ENCODE assay signal across 8 mouse cellular contexts in genomic region chr2:21958365-21958764, GRCm38 (mm10).
DNase-seq lines count a peak whose midpoint lies in the region; ATAC-seq and TF ChIP-seq lines count a peak whose summit lies in the region.

No protein-coding gene starts in this region.

- no peak overlapping the region for H3K27ac ChIP-seq in lung, embryonic 14.5 days (ENCODE audit: low read depth)
- peak overlapping the region; percentile 72 for H3K27ac ChIP-seq in hindbrain, embryonic 15.5 days (replicated peaks)
- no peak overlapping the region for H3K27ac ChIP-seq in left cerebral cortex, adult 2 months
- H3K27ac ChIP-seq in midbrain, embryonic 16.5 days (ENCODE audit: low read length): peak overlapping the region; percentile 68

- H3K4me2 ChIP-seq in lung, embryonic 14.5 days: peak overlapping the region; percentile 43
- peak overlapping the region; percentile 45 for H3K4me2 ChIP-seq in hindbrain, embryonic 15.5 days
- peak overlapping the region; percentile 27 for H3K4me2 ChIP-seq in midbrain, embryonic 16.5 days (ENCODE audit: low read length)

- intact Hi-C loops in left cerebral cortex, adult 2 months (cut with DNase I): loop anchor here (2.0 to 5.0 kb wide), 3 partner anchors 664 to 904 kb away; partner anchors contain the start of gene Gad2

- H3K36me3 ChIP-seq in lung, embryonic 14.5 days (ENCODE audit: insufficient read depth): no peaks in the 10 kb centered on the region
- no peaks in the 10 kb centered on the region for H3K36me3 ChIP-seq in hindbrain, embryonic 15.5 days
- no peaks in the 10 kb centered on the region for H3K36me3 ChIP-seq in midbrain, embryonic 16.5 days (ENCODE audit: control insufficient read depth, insufficient read depth, low read length)

- no peak overlapping the region for H3K4me3 ChIP-seq in lung, embryonic 14.5 days (ENCODE audit: low read depth, low read length)
- H3K4me3 ChIP-seq in lung, adult 2 months (replicated peaks; ENCODE audit: extremely low read depth, low read depth, low read length): no peak overlapping the region
- no peak overlapping the region; the same call in 1 of the 2 replicates for H3K4me3 ChIP-seq in hindbrain, embryonic 15.5 days
- H3K4me3 ChIP-seq in left cerebral cortex, adult 2 months: no peak overlapping the region
- no peak overlapping the region for H3K4me3 ChIP-seq in midbrain, embryonic 16.5 days (ENCODE audit: low read depth, low read length)

- TF ChIP-seq CTCF in lung, embryonic 14.5 days (IDR thresholded peaks at IDR 0.05; ENCODE audit: low read depth): peak; percentile 69
- TF ChIP-seq CTCF in lung, adult 2 months (IDR thresholded peaks at IDR 0.05; ENCODE audit: insufficient read depth, low read length): no peak
- TF ChIP-seq CTCF in left cerebral cortex, adult 2 months (IDR thresholded peaks at IDR 0.05): peak; percentile 79

- H3K4me1 ChIP-seq in lung, embryonic 14.5 days (ENCODE audit: insufficient read depth): no peaks in the 10 kb centered on the region
- no peaks in the 10 kb centered on the region for H3K4me1 ChIP-seq in lung, adult 2 months (ENCODE audit: control insufficient read depth, insufficient read depth, low read length)
- peaks cover 15% of the 10 kb centered on the region for H3K4me1 ChIP-seq in hindbrain, embryonic 15.5 days (replicated peaks)
- H3K4me1 ChIP-seq in midbrain, embryonic 16.5 days (ENCODE audit: control insufficient read depth, insufficient read depth, low read length): peaks cover 30% of the 10 kb centered on the region

- WGBS in lung, embryonic 14.5 days: 3% methylated on average over 3 of the region's 3 CpGs
- WGBS in lung, adult 2 months: under 1% methylated on average over 3 of the region's 3 CpGs
- WGBS in hindbrain, embryonic 15.5 days: under 1% methylated on average over 3 of the region's 3 CpGs
- 0% methylated on average over 3 of the region's 3 CpGs for WGBS in midbrain, embryonic 16.5 days

- H3K9ac ChIP-seq in lung, embryonic 14.5 days: no peak overlapping the region
- no peak overlapping the region for H3K9ac ChIP-seq in hindbrain, embryonic 15.5 days
- H3K9ac ChIP-seq in midbrain, embryonic 16.5 days (ENCODE audit: low read depth, low read length): no peak overlapping the region; the same call in 1 of the 2 replicates

- no peak for TF ChIP-seq POLR2A in lung, adult 2 months (IDR thresholded peaks at IDR 0.05; ENCODE audit: borderline replicate concordance, extremely low read depth, low read depth, low read length)

- H3K9me3 ChIP-seq in lung, embryonic 14.5 days (ENCODE audit: low read depth, low read length): no peaks in the 10 kb centered on the region
- no peaks in the 10 kb centered on the region for H3K9me3 ChIP-seq in hindbrain, embryonic 15.5 days
- H3K9me3 ChIP-seq in midbrain, embryonic 16.5 days (replicated peaks; ENCODE audit: control insufficient read depth, low read length, poor library complexity, severe bottlenecking): no peaks in the 10 kb centered on the region

- peak; percentile 86 for DNase-seq in lung, embryonic 14.5 days
- no peak for DNase-seq in lung, adult 2 months
- peak; percentile 71 for DNase-seq in ZHBTc4 (ENCODE audit: low read depth, low spot score)
- peak; percentile 65 for DNase-seq in fibroblast of lung, adult 2 months (ENCODE audit: low read depth)
- DNase-seq in left cerebral cortex, adult 2 months (ENCODE audit: extremely low spot score in 1 of 2, low spot score in 2 of 2): peak in 1 of 2 experiments; percentile 39
- DNase-seq in gastrocnemius, postnatal 25 days: no peak

- peak; percentile 65; the same call in 1 of the 2 replicates for ATAC-seq in lung, embryonic 14.5 days (ENCODE audit: insufficient read depth)
- ATAC-seq in hindbrain, embryonic 15.5 days (ENCODE audit: low FRiP score, low read depth): peak; percentile 83
- peak; percentile 88 for ATAC-seq in midbrain, embryonic 16.5 days

- no peaks in the 10 kb centered on the region for H3K27me3 ChIP-seq in lung, embryonic 14.5 days (ENCODE audit: insufficient read depth, low read length)
- no peaks in the 10 kb centered on the region for H3K27me3 ChIP-seq in hindbrain, embryonic 15.5 days
- H3K27me3 ChIP-seq in midbrain, embryonic 16.5 days (ENCODE audit: control insufficient read depth, insufficient read depth, low read depth, low read length): no peaks in the 10 kb centered on the region

Comparison
In these comparisons a context has a peak if more than half of its experiments do, and no peak if none do; other contexts are left out.
1. DNase-seq: peak in lung, embryonic 14.5 days (single experiment), ZHBTc4 (single experiment) and fibroblast of lung, adult 2 months (single experiment); none in lung, adult 2 months (single experiment) and gastrocnemius, postnatal 25 days (single experiment).
2. H3K27ac ChIP-seq: peak in hindbrain, embryonic 15.5 days (single experiment) and midbrain, embryonic 16.5 days (single experiment); none in lung, embryonic 14.5 days (single experiment) and left cerebral cortex, adult 2 months (single experiment).
3. Peak in every context shown above with its lines, with median percentiles within 50 percentile points of each other: ATAC-seq and H3K4me2 ChIP-seq.